Mouse (Mus musculus) adrenal gland, adult (tissue): ENCODE measurements at regions not wholly inside any gene's neighbourhood (a gene's known extent, or its start where the extent isn't known, plus 50 kb on each side); places are given as distances from the start of the nearest gene placed in this dataset.

ENCODE experiments used
- DNase-seq, 2 experiments: peaks; one replicate each; pipeline ENCODE4 v3.0.0; 2022 to 2023; ENCODE audit warnings: low spot score in 1 of 2; ENCODE audit not compliant: inconsistent age in 2 of 2

DNA sequence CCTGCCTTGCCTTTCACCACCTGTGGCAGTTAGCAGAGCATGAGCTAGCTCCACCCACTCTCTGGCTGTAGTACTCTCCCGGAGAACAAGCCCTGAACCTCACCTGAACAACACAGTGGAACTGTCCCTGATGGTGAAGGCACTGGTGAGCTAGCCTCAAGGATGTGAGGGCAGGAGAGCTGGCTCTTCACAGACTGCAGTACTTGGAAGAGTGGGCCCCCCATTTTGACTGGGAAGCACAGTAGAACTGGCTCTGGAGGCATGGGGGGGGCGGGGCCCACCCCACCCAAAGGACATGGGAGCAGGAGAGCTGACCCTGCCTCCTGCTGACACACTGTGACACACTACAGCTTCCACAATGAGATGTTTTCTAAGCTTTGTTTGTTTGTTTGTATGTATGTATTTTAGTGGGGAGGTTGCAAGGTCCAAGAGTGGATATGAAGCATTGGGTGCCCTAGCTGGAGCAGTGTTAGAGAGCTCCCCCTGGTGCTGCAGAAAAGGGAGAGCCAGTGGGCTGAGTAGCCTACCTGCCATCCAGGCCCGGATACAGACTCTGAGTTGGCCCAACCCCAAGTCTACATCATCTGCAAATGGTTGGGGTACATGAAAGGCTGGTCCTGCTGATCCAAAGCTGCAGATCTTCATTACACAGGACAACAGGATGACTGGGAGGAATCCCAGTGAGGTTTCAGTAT lies 86.4 kb upstream of the Galnt15 start:
- DNase-seq: peak in 1 of 2 experiments; percentile 78

DNA sequence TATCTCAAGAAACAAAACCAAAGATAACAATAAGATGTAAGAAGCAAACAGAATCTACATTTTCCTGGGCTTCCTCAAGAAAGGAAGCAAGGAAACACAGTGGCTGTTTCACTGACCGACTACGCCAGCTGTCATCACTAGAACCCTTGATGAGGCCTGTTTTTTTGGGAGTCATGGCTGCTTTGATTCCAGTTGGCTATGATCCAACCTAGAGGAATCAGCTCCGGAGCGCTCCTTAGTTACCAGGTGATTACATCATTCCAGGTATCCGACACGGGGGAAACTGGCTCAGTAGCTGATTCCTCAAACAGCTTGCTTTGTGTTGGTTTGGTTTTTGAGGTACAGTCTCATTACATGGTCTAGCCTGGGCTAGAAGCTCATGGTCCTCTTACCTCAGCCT lies 84.1 kb upstream of the Galnt15 start:
- no peak for DNase-seq

GRCm38 (mm10) chr14:31945125-31945524 lies 83.7 kb upstream of the Galnt15 start:
- no peak for DNase-seq

DNA sequence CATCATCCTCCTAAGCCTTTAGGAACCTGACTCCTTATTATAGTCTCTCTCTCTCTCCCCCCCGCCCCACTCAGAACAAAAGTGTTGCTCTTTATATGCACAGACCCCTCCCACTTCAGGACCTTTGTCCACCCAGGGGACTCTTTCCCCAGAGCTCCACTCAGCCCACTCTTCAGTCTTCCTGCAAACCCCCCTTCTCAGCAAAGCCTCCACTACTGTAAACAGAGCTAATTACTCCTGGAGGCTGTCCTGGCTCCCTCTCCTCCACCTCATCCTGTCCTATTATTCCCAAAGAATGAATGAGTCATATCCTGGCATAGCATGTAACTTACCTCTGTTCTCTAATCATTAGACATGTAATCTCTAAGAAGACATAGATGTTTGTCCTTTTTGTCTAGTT lies 82.8 kb upstream of the Galnt15 start:
- no peak for DNase-seq

- DNase-seq: peak; percentile 64 to 83
These were observed 81.5 kb upstream of the Galnt15 start for GRCm38 (mm10) chr14:31947246-31947645.

DNA sequence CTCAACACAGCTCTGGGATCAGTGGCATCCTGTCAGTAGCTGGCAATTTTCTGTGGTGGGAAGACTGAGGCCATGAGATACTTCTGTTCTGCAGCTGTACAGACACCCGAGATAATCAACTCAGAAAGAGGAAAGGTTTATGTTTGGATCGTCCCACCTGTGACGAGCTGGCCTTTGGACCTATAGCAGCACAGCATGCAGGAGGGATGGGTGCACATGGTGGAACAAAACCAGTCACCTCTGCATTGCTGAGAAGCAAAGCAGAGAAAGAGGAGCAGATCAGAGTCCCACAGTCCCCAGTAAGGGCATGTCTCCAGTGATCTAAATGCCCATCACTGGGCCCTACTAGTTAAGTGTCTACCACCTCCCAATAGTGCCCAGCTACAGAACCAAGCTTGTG lies 76.9 kb upstream of the Galnt15 start:
- no peak for DNase-seq

DNA sequence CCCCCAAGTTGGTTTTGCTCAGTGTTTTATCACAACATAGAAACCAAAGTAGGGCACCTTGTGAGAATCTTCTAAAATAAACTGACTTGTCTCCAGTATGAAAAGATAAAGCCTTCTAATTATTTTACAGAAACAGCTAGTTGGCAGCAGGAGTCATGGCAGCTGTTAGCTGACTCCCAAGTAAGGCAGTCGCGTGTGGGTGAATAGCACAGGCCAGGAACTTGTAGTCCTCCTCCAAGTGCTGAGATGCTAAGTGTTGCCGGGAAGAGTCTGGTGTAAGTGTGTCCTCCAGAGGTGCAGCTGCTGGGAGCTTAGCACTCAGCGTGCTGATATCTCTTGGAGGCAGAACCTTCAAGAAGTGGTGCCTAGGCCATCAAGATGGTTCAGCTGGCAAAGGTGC lies 75.0 kb upstream of the Galnt15 start:
- no peak for DNase-seq

- DNase-seq: peak; percentile 75 to 94
These were observed 73.8 kb upstream of the Galnt15 start for GRCm38 (mm10) chr14:31954945-31955344.

GRCm38 (mm10) chr14:31957211-31957638 lies 71.6 kb upstream of the Galnt15 start:
- peak; percentile 36 to 72 for DNase-seq

GRCm38 (mm10) chr14:31960201-31960854 lies 68.5 kb upstream of the Galnt15 start:
- DNase-seq: no peak

DNA sequence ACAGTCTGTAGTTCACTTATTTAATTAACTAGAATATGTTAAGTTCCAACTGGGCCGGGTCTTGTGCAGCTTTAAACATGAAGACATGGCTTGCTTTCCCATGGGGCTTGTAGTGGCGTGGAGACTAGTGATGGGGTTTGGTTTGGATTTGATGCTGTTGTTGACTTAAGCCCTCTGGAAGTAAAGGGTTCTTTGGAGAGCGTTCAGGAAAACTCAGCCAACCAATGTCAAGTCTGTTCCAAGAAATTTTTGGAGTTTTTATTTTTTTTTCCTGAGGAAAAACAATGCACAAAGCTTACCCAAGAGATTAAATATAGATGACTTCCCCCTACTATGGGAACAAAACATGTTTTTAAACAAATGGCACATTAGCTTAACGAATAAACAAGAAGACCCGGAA lies 67.3 kb upstream of the Galnt15 start:
- DNase-seq: no peak

DNA sequence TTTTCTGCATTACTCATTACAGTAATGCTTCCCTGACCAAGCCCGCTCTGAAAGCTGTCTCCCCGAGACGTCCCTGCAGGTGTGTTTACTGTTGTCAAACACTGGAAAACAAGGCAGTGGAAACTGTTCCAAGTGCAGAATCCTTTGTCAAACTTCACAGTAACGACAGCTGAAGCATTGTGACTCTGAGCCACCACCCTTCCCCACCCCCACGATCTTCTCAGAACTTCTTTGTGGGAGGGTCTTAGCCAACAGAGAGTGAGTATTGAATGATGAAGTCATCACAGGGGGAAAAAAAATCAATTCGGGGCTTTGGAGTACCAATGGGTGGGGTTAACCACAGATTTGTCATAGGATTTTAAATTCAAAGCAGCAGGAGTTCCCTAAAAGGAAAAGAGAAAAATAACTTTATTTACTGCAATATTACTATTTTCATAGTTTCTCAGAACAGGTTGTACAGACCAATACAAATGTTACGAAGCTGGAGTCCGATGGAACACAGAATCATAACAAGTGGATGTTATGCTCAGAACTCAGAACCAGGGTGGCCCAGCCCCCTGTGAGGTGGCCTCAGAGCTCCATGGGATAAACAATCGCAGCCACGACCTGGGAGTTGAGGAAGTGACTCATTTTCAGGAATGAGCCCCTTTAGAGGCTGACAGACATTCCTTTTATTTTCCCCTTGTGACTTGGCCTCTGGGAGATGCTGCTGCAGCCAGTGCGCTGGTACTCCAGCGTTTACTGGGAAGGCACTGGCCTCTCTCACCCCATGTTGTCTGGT lies 65.5 kb upstream of the Galnt15 start:
- peak in 1 of 2 experiments; percentile 59 for DNase-seq

- DNase-seq: no peak
These were observed 64.7 kb upstream of the Galnt15 start for GRCm38 (mm10) chr14:31964076-31964475.

DNA sequence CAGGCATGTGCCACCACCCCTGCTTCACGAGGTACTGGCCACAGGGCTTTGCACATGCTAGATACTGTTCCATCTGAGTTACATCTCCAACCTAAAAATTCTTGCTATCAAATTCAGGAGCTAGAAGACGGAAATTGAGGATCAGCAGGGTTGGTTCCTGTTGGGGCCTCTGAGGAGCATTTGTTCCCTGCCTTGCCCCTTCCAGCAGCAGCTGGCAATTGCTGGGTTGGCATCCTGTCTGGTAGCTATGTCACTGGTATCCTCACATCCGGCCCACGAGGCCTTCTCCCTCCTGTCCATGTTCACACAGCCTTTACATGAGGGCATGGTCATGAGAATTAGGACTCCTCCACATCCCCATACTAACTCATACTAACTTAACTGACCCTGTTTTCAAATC lies 64.0 kb upstream of the Galnt15 start:
- DNase-seq: no peak

DNA sequence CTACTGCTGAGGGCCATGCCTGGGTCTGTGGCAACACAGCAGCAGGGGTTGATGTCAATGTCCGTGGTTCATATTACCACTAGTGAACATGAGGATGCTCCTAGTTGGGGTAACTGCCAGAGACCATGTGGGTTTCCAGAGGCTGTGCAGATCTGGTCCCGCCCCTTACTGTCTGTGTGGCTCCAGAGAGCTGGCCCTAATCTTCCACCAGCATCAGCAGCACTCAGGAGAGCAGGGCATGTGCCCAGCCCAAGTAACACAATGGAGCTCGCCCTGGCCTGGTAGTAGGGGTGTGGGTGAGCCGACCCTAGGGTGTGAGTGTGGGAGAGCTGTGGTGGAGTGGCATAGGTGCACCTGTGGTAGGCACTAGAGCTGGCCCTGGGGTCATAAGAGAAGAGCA lies 59.3 kb upstream of the Galnt15 start:
- no peak for DNase-seq

- no peak for DNase-seq
These were observed 58.5 kb upstream of the Galnt15 start for GRCm38 (mm10) chr14:31970245-31970830.

- DNase-seq: no peak
These were observed 57.9 kb upstream of the Galnt15 start for GRCm38 (mm10) chr14:31970851-31971250.

DNA sequence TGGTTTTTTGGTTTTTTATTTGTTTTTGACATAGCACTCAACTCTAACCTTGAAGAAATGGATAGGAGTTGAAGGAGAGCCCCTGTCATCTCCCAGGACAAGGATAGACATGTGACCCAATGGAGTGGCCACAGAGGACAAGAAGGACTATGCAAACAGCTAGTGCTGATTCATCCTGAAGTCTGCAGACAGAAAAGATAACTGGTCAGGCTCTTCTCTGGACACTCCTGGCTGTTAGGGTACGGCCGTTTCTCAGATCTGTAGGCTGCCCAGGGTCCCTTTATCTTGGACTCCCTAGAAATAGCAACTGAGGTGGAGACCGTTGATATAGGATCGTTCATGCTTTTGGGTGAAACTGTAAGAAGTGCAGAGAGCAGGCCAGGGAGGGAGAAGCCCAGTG lies 55.1 kb upstream of the Galnt15 start:
- DNase-seq: no peak

- DNase-seq: no peak
These were observed 50.6 kb upstream of the Galnt15 start for GRCm38 (mm10) chr14:31978196-31978595.

GRCm38 (mm10) chr14:31978690-31979089 lies 50.1 kb upstream of the Galnt15 start:
- no peak for DNase-seq
